Mouse (Mus musculus) Patski (cell line): Measurements from ENCODE around the gene Lfng. TPM values are rescaled to one million over a fixed set of nuclear protein-coding genes. Genes with fewer than 3 reads are reported as not detected.

ENCODE experiments used
- ATAC-seq: fragments of 100-300 bp; one replicate; pipeline ENCODE4 v1.8.0; 2021
- CTCF ChIA-PET: fragments of 350-600 bp; sonication (Branson Sonifier 250); formaldehyde crosslinking; loops from one replicate; lab custom pipeline; 2022; ENCODE audit warnings: inconsistent platforms; lab: Charles Lee
- POLR2A ChIA-PET: fragments of 350-600 bp; sonication (Branson Sonifier 250); formaldehyde crosslinking; loops from one replicate; lab custom pipeline; 2022; ENCODE audit warnings: antibody characterized with exemption, inconsistent platforms; lab: Charles Lee
- DNase-seq: peaks from one replicate; pipeline ENCODE4 v3.0.0-alpha.2; 2011; ENCODE audit warnings: low read depth, low spot score
- H3K27me3 ChIP-seq: fragments of 371-371 bp; one replicate; pipeline ENCODE4 v1.5.1; 2021
- CTCF ChIP-seq: fragments of 100-300 bp; IDR thresholded peaks from one replicate; pipeline ENCODE4 v1.5.1; 2021
- in situ Hi-C: fragments of 300-500 bp; cut with MboI; formaldehyde crosslinking; loops from 3 replicates; pipeline ENCODE4 v1.11.1; 2018; ENCODE audit warnings: low pct_unique_long_range_greater_than_20kb, mixed read lengths
- polyA plus RNA-seq: library from polyadenylated mRNA; unstranded; gene quantifications from one replicate; pipeline ENCODE4 v1.2.3, GENCODE M21; 2021

Gene Lfng
- polyA plus RNA-seq, 1 experiment from 2014 or later: 56.0 TPM

- no peaks in the 10 kb centered on the region for H3K27me3 ChIP-seq
- DNase-seq (no peak), ATAC-seq (no peak)
- TF ChIP-seq CTCF: no peak
- CTCF ChIA-PET: interaction anchor here (2.1 kb wide), 1 partner anchor 47 kb away, joined by 5 read pairs; no protein-coding TSS in a partner anchor
- in situ Hi-C loops: no loop called here
- POLR2A ChIA-PET: no interaction called here
Observed at GRCm38 (mm10) chr5:140614141-140614540, 7.0 kb downstream of the Lfng start.

GRCm38 (mm10) chr5:140614837-140615236 is 7.7 kb downstream of the Lfng start:
- CTCF ChIA-PET: no interaction called here
- in situ Hi-C loops: loop anchor here (5.0 kb wide), 1 partner anchor 73 kb away; no protein-coding TSS in a partner anchor
- ATAC-seq: no peak
- no peak for DNase-seq
- POLR2A ChIA-PET: interaction anchor here (0.6 kb wide), 2 partner anchors 175 to 238 kb away, joined by 3 to 5 read pairs; no protein-coding TSS in a partner anchor
- no peak for TF ChIP-seq CTCF
- H3K27me3 ChIP-seq: no peaks in the 10 kb centered on the region

- POLR2A ChIA-PET: no interaction called here
- no peak for DNase-seq
- H3K27me3 ChIP-seq: no peaks in the 10 kb centered on the region
- CTCF ChIA-PET: no interaction called here
- in situ Hi-C loops: loop anchor here (5.0 kb wide), 1 partner anchor 73 kb away; no protein-coding TSS in a partner anchor
- TF ChIP-seq CTCF: no peak
- no peak for ATAC-seq
Observed at GRCm38 (mm10) chr5:140615321-140616109, 8.4 kb downstream of the Lfng start.

GRCm38 (mm10) chr5:140616110-140616503 is 9.0 kb downstream of the Lfng start:
- DNase-seq (no peak), ATAC-seq (no peak)
- TF ChIP-seq CTCF: no peak
- H3K27me3 ChIP-seq: no peaks in the 10 kb centered on the region
- ChIA-PET CTCF (interaction anchor here (2.3 kb wide), 1 partner anchor 76 kb away, joined by 13 read pairs; no protein-coding TSS in a partner anchor), POLR2A (interaction anchor here (1.0 to 1.8 kb wide), 2 partner anchors 49 to 97 kb away, joined by 6 read pairs; no protein-coding TSS in a partner anchor)
- in situ Hi-C loops: loop anchor here (5.0 kb wide), 1 partner anchor 74 kb away; no protein-coding TSS in a partner anchor

GRCm38 (mm10) chr5:140616691-140617090 is 9.6 kb downstream of the Lfng start:
- CTCF ChIA-PET: interaction anchor here (1.5 to 2.3 kb wide), 3 partner anchors 9 to 76 kb away, joined by 5 to 13 read pairs (median 6); partner anchors contain the start of gene Lfng
- no peak for ATAC-seq
- POLR2A ChIA-PET: interaction anchor here (1.0 to 1.8 kb wide), 3 partner anchors 9 to 98 kb away, joined by 5 to 6 read pairs (median 6); partner anchors contain the start of gene Lfng
- no peak for TF ChIP-seq CTCF
- in situ Hi-C loops: loop anchor here (5.0 kb wide), 1 partner anchor 74 kb away; no protein-coding TSS in a partner anchor
- H3K27me3 ChIP-seq: no peaks in the 10 kb centered on the region
- no peak for DNase-seq

- ATAC-seq (no peak), DNase-seq (no peak)
- POLR2A ChIA-PET: interaction anchor here (1.4 to 1.8 kb wide), 2 partner anchors 10 to 51 kb away, joined by 5 to 6 read pairs; partner anchors contain the start of gene Lfng
- in situ Hi-C loops: loop anchor here (5.0 kb wide), 1 partner anchor 75 kb away; no protein-coding TSS in a partner anchor
- no peak for TF ChIP-seq CTCF
- H3K27me3 ChIP-seq: no peaks in the 10 kb centered on the region
- CTCF ChIA-PET: interaction anchor here (1.5 to 2.3 kb wide), 3 partner anchors 10 to 77 kb away, joined by 5 to 13 read pairs (median 6); partner anchors contain the start of gene Lfng
Observed at GRCm38 (mm10) chr5:140617714-140618113, 10.6 kb downstream of the Lfng start.

- in situ Hi-C loops: loop anchor here (5.0 kb wide), 1 partner anchor 77 kb away; no protein-coding TSS in a partner anchor
- no peak for ATAC-seq
- ChIA-PET CTCF (interaction anchor here (1.0 to 4.2 kb wide), 13 partner anchors 12 to 83 kb away, joined by 3 to 31 read pairs (median 3); partner anchors contain the start of gene Lfng), POLR2A (interaction anchor here (0.6 to 1.0 kb wide), 2 partner anchors 10 to 113 kb away, joined by 3 read pairs; no protein-coding TSS in a partner anchor)
- no peak for TF ChIP-seq CTCF
- H3K27me3 ChIP-seq: no peaks in the 10 kb centered on the region
- no peak for DNase-seq
Observed at GRCm38 (mm10) chr5:140619151-140619771, 12.1 kb downstream of the Lfng start.

- ATAC-seq: no peak
- DNase-seq: no peak
- no peaks in the 10 kb centered on the region for H3K27me3 ChIP-seq
- in situ Hi-C loops: loop anchor here (5.0 kb wide), 1 partner anchor 78 kb away; no protein-coding TSS in a partner anchor
- ChIA-PET CTCF (interaction anchor here (0.7 to 4.2 kb wide), 11 partner anchors 16 to 130 kb away, joined by 3 to 31 read pairs (median 4); partner anchors contain the start of gene Ttyh3), POLR2A (interaction anchor here (0.6 to 1.0 kb wide), 3 partner anchors 9 to 114 kb away, joined by 3 read pairs; no protein-coding TSS in a partner anchor)
- TF ChIP-seq CTCF: no peak
Observed at GRCm38 (mm10) chr5:140619895-140620736, 13.0 kb downstream of the Lfng start.

GRCm38 (mm10) chr5:140621092-140621491 is 14.0 kb downstream of the Lfng start:
- no peak for TF ChIP-seq CTCF
- DNase-seq (no peak), ATAC-seq (no peak)
- in situ Hi-C loops: no loop called here
- POLR2A ChIA-PET: no interaction called here
- CTCF ChIA-PET: interaction anchor here (1.6 to 4.2 kb wide), 3 partner anchors 15 to 81 kb away, joined by 4 to 31 read pairs (median 6); partner anchors contain the start of gene Ttyh3
- H3K27me3 ChIP-seq: no peaks in the 10 kb centered on the region
